Mouse (Mus musculus) urinary bladder, postnatal 36 days (tissue): ENCODE data around the gene Ehd2.

Experiments
- DNase-seq, 2 experiments: peaks; one replicate each; pipeline ENCODE4 v3.0.0; 2022; ENCODE audit warnings: low spot score in 2 of 2, mixed read lengths in 1 of 2

Ehd2 gene

DNA sequence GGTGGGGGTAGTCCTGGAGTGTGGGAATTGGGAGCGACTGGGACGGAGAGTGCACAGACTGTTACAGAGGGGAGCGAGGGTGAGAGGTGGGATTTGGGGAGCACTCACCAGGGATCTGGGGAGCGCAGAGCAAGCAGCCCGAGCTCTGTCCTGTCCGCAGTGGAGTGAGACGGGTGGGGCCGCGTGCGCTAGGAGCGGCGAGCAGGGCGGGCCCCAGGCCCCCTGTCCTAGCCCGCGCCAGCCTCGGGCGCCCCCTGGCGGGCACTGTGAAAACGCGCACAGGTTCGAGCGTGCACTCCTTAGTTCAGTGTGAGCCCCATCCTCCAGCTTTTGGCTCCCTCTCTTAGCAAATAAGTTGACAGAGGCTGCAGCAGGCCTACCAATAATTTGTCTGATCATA, at the start of gene Ehd2:
Gene Ehd2, minus strand, starts transcription at position 256 of the 400 bp plus-strand sequence.
- DNase-seq, result peak; percentile 67 to 83

DNA sequence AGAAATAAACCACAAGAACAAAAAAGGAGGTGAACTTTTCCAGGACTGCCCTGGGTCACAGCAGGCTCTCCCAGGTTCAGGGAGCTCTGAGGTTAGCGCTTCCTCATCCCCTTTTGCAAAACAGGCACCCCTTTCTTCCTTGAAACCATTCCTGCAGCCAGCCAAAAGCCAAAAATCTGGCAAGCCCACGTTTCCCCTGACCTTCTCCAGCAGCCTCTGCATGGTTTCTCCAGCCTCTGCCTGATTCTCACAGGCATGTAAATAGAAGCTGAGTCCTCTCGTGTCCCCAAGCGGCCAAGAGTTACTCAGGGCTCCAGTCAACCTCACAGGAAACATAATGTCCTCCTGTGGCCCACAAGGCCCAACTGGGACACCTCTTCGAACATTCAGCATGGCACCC, 48.0 kb upstream of the Ehd2 start:
- no peak for DNase-seq

DNA sequence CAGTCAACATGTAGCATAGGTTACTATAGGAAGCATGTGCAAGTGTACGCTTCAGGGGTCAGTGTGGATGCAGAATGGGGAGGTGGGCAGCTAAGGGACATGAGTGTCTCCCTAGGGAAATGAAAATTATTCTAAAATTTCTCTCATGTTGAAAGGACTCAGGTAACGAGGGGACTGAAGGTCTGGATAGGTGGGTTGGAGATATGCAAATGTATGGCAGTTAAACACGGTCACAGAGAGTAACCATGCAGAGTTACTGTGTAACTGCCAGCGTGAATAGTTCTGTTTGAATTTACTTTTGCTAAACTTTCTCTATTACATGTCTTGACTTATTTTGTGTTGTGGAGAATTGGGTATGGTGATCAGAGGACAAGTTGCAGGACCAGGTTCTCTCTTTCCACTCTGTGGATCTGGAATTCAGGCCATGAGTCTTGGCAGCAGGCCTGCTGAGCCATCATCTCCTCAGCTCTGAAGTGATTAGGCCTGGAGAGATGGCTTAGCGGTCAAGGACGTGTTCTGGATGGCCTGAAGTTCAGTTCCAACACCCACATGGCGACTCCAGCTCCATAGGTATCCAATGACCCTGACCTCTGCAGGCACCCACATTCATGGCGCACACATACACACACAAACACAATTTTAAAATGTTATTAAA, 47.3 kb upstream of the Ehd2 start:
- no peak for DNase-seq

DNA sequence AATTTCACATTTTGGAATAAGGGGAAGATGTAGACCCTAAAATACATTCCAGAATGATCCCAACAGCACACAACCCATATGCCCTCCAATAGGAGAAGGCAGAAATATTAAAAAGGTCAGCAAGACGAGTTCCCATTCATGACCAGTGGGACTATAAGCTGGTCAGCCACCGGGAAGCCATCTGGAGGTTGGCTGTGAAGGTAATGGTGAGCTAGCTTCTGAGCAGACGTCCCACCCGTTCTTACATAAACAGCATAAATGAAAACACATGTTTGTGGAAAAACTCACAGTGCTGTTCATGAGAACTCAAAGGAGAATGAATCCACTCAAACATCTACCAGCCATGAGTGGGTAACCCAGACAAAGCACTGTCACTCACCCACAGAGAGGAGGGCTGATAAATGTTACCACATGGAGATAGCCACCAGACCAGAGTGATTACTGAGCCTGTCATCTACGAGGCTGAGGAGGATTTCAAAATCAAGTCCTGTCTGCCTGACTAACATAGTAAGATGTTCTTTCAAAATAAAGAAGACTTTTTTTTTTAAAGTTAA, 46.4 kb upstream of the Ehd2 start:
- DNase-seq, result no peak

GRCm38 (mm10) chr7:16012576-16013263, 45.4 kb upstream of the Ehd2 start:
- no peak for DNase-seq

DNA sequence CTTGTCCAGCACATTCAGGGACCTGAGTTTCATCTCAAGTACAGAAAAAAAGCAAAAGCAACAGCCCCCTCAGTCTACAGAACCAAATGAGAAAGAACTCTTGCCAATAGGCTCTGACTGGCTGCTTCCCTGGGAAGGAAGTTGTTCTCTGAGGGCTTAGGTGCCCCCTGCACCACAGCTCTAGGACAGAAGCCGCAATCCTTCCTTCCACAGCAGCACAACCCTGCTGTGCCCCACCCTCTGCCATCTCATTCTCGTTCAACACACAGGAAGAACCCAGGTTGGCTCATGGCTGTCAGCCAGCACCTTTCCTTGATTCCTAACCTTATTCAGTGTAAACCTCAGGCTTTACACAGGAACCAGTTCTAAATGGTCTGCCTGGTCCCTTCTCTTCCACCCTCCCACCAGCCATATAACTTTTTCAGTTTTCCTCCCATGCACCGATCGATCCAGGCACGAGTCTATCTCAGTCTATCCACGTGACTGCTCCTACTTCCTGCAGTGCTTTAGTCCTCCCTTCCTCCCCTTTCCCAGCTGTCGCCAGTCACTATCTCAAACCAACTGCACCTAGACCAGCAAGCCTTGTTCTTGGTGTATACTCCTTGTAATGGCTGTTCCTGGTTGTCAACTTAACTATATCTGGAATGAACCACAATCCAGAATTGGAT, 44.2 kb upstream of the Ehd2 start:
- DNase-seq, result no peak

GRCm38 (mm10) chr7:16010649-16011048, 43.3 kb upstream of the Ehd2 start:
- DNase-seq, result no peak

DNA sequence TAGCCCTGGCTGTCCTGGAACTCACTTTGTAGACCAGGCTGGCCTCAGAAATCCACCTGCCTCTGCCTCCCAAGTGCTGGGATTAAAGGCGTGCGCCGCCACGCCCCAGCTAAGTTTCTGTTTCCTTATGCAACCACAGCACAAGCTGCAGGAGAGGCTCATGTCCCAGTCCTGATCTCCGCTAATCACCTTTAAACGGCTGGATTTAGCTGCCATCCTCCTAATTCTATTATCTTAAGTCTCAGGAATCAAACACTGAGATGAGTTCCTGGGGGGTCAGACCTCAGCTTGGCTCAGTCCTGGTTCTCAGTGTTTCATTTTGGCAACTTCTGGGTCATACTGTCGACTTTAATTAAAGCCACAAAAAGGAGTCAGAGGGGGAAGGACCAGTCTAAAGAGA, 42.3 kb upstream of the Ehd2 start:
- DNase-seq, result no peak

DNA sequence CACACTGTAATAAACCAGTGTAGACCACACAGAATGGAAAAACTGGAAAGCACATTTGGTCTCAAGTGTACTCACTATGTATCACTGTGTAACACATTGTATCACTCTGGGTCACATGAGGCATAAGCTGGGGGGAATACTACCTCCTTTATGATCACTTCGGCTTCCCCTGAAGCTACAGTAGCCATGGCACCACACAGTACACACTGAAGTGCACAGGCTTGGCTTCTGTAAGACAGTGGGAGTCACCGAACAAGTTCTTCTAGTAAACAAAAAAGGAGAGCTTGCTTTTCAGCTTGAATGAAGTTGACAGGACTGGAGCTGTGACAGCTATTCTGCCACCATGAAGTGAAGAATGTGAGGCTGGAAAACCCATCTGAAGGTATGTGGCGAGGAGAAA, 37.7 kb upstream of the Ehd2 start:
- DNase-seq, result no peak

GRCm38 (mm10) chr7:16004177-16004856, 37.0 kb upstream of the Ehd2 start:
- DNase-seq, result no peak

- DNase-seq, result no peak
Measured at GRCm38 (mm10) chr7:16003032-16003431, 35.7 kb upstream of the Ehd2 start.

- DNase-seq, result peak; percentile 33 to 81
Measured at GRCm38 (mm10) chr7:16002171-16002570, 34.8 kb upstream of the Ehd2 start.

GRCm38 (mm10) chr7:16001691-16002090, 34.3 kb upstream of the Ehd2 start:
- DNase-seq, result no peak

DNA sequence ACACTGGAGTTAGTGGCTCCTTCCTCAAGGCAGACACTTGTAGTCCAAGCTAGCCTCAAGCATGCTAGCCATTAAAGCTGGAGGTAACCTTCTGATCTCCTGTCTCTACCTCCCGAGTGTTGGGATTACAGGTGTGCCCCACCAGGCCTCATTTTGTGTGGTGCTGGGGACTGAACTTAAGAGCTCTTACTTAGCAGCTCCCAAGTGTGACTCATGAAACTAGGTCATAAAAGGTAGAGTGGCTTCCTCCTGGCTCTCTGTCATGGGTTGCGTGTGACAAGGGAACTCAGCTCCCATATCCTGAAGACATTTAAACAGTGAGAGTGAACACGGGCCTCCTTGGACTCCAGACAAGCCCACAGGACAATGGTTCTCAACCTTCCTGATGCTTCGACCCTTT, 26.4 kb upstream of the Ehd2 start:
- no peak for DNase-seq

- no peak for DNase-seq
Measured at GRCm38 (mm10) chr7:15993152-15993551, 25.8 kb upstream of the Ehd2 start.

GRCm38 (mm10) chr7:15991764-15992163, 24.4 kb upstream of the Ehd2 start:
- no peak for DNase-seq

DNA sequence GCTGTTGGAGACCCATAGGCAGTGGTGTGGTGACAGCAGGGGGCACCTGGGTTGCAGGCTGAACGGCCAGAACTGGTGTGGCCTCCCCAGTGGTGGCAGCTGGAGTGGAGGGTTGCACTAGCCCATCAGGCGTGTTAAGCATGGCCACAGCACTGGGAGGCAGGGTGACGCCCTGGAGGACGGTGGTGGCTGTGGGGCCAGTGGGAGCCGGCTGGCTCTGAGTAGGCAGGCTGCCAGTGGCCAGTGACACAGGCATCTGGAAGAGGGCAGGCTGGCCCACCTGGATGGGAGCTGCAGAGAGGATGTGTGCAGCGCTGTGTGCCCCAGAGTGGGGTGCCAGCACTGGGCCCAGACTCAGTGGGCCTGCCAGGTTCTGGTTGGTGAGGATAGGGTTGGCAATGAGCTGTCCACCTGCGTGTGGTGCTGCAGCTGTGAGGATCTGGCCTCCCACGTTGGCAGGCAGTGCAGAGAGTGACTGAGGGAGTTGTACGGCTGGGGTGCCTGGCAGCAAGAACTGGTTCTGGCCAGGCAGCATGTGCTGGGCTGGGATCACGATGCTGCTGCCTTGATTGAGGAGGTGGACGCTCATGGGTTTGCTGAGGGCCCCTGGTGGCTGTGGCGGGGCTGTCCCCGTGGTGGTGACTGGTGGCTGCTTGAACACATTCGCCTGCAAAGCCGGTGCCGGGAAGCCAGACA, 20.4 kb upstream of the Ehd2 start:
- DNase-seq, result no peak

GRCm38 (mm10) chr7:15982729-15983407, 15.5 kb upstream of the Ehd2 start:
- no peak for DNase-seq

GRCm38 (mm10) chr7:15981538-15981937, 14.2 kb upstream of the Ehd2 start:
- no peak for DNase-seq

GRCm38 (mm10) chr7:15980246-15980645, 12.9 kb upstream of the Ehd2 start:
- no peak for DNase-seq

GRCm38 (mm10) chr7:15975904-15976303, 8.5 kb upstream of the Ehd2 start:
- DNase-seq, result no peak
